Mouse (Mus musculus) cerebellum, adult 9-11 months (tissue): ENCODE measurements around the gene Rin2.

Experiments used
- DNase-seq: peaks from one replicate; pipeline ENCODE4 v3.0.0; 2022

Rin2 gene

DNA sequence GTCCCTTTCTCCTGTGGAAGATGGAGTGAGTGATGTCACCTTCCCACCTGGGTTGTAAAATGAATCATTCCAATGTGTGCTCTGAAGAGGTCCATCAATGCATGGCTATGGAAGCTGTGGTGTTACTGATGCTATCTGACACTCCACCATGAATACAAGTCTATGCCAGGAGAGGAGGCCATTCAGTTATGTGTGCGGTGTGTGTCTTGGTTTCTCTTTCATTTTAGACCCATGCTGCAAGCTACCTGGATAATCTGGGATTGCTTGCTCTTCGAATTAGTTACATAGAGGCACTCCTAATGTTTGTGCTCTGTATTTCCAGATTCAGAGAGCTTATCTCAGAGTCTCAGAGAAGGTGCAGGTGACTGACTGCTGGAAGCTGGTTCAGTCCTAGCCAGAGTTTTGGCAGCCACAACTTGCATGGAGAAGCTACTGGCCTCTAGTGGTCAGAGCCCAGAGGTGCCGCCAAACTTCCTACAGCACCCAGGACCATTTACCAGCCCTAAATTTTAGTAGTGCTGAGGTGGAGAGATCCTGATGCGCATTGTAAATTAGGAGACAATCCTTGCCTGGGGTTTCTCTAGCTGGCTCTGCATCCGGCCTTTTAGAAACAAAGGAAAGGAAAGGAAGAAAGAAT, 119.4 kb downstream of the Rin2 start:
- DNase-seq, result peak; percentile 16

DNA sequence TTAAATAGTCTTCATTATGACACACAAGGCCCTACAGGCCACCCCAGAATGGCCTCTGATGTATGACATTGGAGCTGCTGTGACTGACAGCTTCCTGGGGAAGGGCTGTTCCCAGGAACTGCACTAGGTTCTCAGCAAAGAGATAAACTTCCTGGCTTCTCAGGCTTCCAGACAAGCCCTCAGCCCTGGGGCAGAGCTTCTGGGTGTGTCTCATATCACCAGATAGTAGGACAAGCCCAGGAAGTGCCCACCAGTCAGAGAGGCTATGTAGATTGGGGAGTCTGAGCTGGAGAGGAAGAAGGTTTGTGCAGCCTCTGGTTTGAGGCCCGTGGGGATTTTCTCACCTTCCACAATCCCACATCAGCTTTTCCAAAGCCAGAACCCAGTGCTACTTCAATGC, 122.8 kb downstream of the Rin2 start:
- DNase-seq, result no peak

DNA sequence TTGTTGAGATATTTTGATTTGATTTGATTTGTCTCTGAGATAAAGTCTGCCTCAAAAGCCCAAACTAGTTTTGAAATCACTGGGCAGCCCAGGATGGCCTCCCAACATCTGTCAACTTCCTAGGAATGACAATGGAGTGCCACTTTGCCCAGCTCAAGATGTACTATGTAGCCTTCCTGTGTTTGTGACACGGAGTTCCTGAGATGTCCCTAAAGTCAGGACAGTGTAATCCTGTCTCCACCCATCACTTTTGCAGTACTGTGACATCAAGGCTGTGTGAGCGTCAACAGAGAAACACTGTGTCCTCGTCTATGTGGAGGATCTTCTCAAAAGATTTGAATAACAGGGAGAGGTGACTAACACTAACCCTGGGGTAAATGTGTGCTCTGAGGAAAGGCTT, 123.9 kb downstream of the Rin2 start:
- DNase-seq, result no peak

DNA sequence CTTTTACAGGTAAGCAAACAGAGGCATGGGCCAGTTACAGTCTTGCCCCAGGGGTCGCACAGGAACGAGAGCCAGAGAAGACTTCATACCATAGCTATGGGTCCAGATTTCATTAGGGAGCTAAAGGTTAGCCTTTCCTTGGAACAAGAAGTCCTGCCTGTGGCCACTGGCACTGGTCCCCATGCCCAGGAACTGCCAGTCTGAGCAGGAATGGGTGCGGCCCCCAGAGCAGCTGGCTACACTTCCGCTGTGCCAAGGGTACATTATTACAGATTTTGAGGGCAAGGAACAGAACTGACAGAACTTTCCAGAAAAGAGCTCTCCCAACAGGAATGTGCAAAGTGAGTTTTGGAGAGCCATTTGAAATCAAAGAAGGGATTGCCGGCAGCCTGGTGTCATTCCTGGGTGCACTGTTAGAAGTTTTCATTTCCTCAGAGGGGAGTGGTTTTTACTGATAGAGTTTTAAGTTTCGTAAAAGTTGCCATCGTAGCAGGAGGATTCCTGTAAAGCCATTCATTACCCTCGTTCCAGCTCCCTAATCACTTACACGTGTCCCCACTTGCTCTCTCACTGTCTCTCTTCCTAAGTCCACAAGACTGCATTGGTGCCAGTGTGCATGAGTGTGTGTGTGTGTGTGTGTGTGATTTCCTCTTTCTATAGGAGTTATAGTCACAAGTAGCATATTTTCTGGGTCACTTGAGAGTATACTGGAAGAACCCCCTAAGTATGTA, 126.5 kb downstream of the Rin2 start:
- DNase-seq, result no peak

DNA sequence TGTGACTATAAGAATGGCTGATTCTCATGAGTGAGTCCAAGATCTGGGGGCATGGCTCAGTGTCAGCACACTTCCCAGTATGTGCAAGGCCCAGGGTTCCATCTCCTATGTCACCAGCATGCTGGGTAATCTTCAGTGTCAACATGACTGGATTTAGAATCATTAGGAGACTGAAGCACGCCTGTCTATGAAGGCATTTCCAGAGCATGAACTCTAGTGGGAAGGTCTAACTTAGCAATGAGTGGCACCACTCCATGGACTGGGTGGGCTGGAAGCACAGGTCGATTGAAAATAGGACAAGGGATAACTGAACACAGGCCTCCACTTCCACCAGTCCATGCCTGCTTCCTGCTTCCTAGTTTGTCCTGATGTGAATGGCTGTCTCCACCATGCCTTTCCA, 127.6 kb downstream of the Rin2 start:
- DNase-seq, result no peak

DNA sequence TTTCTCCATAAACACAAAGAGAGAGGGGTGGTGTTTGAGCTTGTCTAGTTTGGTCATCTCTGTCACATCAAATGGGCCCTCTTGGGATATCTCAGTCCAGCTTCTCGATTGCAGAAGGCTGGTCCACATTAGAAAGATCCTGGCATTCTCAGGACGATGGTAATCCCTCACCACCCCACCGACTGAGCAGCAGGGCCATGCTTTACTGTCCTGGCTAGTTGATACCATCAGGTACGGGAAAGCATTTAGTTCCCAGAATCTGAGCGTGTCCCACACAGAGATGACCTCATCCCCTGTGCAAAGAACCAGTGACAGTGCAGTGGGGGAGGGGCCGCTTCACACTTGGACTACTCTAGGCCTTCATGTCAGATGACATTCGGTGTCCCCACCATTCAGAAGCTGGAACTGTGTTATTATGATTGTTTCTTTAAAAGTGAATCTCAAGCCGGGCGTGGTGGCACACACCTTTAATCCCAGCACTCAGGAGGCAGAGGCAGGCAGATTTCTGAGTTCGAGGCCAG, 128.9 kb downstream of the Rin2 start:
- no peak for DNase-seq

DNA sequence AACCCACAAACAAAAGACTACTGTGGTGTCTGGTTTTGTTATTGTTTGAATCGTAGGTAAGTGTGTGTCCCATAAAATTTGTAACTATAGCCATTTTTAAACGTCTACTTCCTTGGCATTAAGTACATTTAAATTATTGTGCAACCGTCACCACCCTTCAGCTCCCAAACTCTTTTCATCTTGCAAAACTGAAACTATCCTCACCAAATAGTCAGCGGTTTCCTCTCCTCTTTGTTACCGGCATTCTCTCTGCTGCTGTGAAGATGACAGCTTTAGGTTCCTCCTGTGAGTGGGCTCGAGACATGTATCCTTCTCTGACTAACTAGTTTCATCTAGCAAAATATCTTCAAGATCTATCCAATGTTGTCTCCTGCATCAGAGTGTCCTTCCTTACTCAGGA, 129.5 kb downstream of the Rin2 start:
- DNase-seq, result no peak

DNA sequence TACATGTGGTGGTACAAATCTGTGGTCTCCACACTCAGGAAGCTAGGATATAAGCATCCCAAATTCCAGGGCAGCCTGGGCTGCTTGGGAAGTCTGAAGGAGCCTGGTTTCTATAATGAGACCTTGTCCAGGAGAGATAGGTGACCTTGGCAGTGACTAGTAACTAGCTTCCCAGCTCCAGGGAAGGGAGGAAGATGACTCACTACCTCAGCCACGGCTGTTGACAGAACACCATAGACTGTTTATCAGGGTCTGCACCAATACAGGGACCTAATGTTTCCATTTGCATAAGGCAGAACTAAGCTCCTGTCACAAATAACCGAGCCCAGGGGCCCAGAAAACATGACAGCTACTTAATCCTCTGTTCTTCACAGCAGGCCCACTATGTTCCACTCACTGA, 132.3 kb downstream of the Rin2 start:
- DNase-seq, result no peak

DNA sequence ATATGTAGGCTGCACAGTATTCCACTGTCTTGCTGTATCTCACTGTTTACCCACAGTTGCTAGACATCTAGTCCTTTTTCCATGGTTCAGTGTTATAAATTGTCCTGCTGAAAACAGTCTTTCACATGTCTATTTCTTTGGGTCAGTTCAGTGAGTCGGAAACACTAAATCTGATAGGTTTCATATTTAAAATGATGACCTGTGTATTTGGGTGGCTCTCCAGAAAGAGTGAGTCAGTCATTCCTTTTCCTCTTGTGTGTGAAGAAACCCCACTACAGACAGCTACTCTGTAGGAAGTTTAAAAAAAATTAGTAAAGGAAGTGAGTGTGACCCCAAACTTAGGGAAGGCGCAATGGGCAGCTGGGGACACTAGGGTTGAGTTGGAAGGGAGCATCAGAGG, 133.2 kb downstream of the Rin2 start:
- DNase-seq, result no peak

DNA sequence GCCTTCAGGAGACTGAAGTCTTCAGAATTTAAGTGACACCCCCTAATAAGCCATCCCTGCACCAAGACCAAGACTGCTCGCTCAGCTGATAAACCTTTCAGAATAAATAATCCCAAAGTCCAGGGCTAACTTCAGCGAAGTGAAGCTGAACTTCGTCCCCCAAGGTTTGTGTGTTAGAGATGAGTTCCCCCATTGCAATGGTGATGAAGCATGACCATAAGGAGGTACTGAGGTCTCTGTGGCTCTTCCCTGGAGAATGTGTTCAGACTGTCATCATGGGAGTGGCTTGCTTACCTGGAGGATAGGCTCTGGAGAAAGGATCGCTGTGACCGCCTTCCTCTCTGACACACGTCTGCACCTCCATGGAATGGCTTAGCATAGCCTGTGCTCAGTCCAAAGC, 133.7 kb downstream of the Rin2 start:
- no peak for DNase-seq

DNA sequence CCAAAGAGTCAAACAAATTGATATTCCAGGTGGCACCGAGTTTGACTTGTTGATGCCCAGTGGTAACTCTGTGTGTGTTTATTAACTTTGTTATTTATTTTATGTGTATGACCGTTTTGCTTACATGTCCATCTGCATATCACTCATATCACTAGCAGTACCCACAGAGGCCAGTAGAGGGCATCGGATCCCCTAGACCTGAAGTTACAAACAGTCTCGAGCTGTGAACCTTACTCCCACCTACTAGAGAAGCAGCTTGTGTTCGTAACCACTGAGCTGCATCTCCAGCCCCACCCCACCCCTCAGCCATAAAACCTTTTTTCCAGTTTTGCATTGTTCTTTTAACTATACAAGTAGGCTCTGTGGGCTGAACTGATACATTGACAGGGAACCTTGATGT, 135.7 kb downstream of the Rin2 start:
- no peak for DNase-seq

DNA sequence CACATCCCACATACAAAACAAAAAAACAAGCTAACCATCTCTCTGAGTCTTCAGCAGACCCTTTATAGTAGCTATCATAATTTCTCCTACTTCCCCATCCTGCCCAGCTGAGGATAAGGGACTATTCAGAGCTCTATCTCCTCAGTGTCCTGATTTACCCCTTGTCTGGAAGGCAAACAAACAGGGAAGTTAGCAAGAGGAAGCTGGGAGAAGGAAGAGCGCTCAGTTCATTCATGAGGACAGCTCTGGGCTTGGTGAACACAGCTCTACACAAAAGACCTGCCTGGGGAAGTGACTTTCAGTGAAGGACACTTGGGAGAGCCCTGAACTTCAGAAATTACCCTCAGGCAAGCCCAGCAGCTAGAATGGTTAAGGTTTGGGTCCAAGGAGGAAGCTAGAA, 137.8 kb downstream of the Rin2 start:
- no peak for DNase-seq

DNA sequence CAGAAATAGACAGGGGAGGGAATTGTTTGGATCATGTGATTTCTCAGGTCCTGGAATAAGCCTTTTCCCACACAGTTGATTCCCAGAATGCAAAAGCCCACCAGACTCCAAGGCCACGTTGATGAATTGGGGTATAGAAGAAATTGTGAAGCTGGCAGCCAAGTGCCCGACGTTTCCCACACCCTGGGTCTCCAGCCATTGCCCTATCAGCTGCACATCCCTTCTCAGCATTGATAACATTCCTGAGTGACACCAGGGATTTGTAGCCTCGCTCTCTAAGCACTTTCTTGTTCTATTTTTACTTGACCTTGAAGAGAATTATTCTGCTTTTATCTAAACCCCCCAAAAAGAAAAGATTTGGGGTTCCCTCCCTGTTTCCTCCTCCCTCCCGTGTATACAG, 142.2 kb downstream of the Rin2 start:
- DNase-seq, result no peak

DNA sequence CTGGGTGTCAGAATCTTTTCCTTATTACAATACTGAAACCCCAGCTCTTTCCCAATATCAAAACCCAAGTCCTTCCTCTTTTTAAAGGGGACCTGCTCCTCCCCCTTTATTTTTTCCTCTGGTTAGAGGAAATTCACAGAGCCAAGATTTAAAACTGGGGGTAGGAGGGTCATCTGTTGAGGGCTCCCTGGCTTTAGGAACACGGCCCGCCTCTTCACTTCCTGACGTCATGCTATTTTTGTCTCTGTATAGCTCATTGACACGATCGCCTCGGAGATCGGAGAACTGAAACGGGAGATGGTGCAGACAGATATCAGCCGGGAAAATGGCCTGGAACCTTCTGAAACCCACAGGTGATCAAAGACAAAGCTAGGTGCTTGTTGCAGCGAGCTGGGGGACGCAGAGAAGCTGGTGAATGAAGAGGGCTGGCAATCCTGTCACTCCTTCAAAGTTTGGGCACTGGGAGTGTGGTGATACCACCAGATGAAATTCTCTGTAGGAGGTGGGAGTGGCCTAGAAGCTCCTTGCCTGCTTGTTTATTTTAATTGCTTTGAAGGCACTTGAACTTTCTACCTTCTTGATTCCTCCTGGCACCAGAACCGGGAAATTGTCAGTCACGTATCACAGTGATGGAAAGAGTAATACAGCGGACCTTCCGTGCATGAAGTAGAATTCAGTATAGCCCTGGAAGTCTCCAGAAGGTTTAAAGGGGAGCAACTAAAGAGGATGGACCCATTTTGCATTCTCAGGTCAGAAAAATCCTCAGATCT, 147.2 kb downstream of the Rin2 start:
- no peak for DNase-seq

DNA sequence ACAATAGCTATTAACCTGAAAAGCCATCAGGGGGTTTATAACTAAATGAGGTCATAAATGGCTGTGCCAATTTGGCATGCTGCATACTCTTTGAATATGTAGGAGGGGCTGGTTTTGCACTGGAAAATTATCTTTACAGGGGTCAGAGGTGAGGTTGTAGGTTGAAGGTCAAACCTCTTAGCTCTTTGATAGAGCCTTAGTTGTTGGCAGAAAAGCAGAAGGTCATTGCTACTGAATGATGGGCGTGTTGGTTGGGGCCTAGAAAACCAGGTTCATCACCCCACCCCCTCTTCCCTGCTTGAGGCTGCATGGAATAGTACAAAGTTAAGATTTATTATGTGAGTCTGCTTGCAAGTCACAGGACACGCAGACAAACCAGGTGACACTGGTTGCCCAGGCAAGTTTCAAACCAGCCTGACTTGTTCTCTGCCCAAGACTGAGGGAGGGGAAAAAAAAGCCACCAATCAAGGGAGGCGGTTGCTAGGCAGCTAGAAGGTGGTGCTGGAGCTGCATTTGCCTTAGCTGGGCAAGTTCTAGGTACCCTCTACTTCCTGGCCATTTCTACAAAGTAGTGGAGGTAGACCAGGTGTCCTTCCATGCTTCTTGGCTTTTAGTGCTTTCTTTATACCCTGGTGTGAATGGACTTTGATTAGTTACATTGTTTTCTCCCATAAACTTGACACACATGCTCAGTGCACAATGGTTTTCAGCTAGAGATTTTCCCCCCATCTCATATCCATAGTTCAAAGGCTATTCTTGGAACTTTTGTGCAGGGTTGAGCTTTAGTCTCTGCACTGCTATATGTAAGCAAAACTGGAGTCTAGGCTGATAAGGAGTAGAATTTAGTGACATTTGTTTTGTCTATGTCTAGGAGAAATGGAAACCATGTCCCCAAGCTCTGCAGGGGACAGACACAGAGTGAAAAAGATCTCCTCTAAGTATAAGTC, 148.0 kb downstream of the Rin2 start:
- DNase-seq, result no peak

DNA sequence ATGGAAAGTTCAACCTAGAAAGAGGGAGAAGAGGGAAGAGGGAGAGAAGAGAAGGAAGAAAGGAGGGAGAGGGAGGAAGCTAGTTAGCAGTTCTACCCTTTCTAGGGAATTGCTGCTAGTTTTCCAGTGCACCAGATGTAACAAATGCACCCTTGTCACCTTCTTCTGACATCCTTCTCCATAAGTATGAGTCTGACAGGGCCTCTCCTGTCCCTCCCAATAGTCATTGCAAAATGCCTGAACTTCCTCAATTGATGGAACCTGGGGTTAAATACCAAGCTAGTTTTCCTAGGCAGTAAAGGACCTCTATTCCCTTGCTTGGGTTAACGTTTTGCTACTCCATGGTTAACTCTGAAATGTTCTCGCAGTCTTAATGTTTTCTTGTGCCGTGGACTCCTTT, 149.7 kb downstream of the Rin2 start:
- DNase-seq, result no peak

DNA sequence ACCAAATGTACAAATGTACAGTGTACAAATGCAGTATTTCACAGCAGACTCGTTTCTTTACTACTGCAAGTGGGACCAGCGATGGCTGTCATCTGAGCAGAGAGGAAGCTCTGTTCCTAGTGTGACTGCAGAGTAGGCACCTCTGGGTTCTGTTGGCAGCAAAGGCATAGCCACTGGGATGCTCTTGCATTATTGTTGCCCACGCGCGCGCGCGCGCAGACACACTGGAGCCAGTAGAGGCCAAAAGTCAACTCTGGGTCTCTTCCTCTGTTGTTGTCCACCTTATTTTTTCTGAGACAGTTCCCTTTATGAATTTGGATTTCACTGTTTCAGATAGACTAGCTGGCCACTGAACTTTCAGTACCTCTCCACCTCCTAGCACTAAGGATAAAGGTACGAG, 150.2 kb downstream of the Rin2 start:
- DNase-seq, result no peak

DNA sequence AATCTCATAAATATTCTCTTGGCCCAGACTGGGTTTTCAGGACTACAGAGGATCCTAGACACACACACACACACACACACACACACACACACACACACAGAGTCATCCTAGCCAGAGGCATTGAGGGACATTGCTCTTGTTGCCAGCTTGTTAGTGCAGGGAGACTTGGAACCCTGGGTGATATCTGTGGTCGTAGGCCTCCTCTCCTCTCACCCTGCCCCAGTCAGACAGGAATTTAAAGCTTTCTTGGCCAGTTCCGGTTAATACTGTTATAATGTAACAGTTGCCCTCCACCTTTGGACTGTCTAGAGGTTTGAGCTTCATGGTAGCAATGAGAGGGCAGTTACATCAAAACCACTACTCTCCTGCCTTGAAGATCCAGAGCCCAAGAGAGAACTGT, 152.9 kb downstream of the Rin2 start:
- DNase-seq, result no peak

DNA sequence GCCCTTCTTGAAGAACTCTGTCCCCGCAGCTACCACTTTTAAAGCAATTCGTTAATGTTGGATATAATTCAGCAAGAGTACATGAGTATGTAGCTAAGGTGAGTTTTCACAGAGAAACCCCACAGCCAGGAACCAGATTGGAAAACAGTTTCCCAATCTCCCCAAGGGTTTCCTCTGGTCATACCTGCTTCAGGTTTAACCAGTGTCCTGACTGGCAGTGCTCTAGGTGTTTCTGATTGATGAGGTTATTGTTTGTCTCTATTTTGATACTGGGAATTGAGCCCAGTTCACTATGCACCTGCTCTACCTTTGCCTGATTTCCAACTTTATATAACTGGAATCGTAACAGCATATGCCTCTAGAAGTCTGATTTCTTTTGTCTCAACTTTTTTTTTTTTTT, 153.6 kb downstream of the Rin2 start:
- DNase-seq, result no peak

DNA sequence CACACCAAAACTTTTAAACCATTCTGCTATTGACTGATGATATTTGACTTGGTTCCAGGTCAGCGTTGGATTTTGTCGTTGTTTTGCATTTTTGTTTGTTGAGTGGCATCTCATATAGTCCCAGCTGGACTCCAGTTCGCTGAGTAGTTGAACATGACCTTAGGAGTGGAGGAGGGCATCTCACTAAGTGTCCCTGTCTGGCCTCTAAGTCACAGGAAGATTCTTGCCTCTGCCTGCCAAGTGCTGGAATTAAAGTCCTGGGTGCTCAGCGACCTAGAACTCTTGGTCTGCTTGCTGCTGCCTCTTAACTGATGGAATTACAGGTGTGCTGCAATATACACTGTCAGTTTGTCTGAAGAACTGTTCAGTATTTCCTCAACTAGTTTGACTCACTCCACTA, 154.2 kb downstream of the Rin2 start:
- no peak for DNase-seq

DNA sequence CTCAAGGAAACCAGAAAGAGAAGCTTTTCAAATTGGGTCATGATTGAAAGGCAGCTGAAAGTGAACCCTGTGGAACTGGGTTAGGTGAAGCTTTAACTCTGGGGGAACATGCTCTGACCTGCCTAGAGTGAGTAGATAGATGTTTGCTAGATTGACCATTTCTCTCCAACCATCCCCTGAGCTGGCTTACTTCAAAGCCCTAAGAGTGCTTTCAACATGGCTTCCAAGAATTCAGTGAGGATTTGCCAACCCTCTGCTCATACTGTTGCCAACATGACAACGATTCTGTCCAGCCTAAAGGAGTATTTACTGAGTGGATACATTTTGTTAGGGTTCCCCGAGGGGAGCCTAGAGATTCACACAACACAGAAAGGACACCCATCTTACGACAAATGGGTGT, 155.4 kb downstream of the Rin2 start:
- no peak for DNase-seq

DNA sequence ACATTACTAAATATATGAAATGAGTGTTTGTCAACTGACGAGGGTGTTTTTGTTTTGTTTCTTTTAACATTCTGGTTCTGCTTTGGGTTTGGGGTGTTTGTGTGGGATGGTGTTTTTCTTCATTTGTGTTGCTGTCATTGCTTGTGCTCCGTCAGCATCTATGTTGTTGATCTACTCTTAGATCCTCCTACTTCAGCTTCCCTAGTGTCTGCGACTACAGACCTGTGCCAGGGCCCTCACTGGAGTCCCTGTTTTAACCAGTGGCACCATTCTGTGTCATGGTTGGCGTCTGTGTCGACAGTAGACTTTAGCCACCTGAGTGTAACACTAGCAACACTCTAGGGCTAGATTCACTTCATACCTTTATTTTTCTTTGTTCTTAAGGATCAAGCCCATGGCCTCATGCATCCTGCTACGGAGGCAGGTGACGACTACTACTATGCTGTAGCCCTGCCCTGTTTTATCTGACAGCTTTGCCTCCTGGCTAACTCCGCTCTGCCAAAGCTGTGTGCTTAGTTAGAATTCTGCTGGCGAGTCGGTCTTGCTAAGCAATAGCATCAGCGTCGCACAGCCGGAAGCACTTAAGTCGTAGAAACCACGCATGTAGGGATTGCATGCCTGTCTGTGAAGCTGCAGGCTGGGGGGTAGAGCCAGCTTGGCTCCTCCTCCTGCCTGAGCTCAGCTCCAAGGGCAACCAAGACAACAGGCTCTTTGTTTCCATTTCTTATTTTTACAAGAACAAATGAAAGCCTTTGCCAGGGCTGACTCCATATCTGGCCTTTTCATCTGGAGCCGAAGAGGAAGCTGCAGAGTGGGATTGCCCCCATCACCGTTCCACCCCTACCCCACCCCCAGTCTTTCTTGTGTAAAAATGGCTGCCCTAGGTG, 157.2 kb downstream of the Rin2 start:
- DNase-seq, result no peak
